Mouse (Mus musculus): ENCODE data around the gene Nanos3.

The Nanos3 gene

DNA sequence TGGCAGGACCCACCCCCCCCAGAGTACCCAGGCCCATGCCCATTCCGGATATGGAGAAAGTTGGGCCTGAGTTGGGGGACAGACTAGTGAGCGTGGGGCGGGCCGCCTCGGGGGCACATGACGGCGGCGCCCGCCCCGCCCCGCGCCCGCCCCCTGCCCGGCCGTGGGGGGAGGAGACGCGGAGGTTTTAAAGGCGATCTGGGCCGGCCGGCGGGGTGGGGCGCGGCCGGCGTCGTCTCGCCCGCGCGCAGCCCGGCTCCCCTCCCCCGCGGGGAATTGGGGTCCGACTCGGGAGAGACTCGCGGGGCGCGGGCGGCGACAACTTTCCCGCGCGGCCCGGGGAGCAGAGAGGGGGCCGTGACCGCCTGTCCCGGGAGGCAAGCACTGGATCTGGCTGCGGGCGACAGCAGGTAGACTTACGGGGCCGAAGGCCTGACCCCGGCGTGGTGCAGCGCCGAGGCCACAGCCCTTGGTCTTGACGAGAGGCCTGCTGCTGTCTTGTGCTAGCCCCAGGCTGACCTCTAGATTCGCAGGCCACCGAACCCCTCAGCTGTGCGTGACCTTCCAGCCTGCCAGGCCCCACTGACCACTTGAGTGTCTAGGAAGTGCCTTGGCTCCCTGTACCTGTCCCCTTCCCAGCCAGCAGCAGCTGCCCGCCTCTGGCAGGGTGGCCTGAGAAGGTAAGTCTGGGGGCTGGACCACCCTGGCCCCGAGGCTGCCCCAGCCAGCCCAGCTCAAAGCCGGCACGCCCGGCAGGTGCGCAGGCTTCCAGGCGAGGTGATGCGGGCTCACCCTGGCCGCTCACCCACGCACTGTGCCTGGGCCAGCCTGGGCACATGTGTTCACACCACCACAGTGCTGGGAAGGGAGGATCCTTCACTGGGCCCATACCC lies 15.9 kb upstream of the Nanos3 start:
- DNase-seq = no peak

- no peak for DNase-seq
Observed at GRCm38 (mm10) chr8:84200126-84200555, 15.1 kb upstream of the Nanos3 start.

- DNase-seq = no peak
Observed at GRCm38 (mm10) chr8:84199348-84200125, 14.5 kb upstream of the Nanos3 start.

GRCm38 (mm10) chr8:84198871-84199270 lies 13.9 kb upstream of the Nanos3 start:
- DNase-seq = no peak

GRCm38 (mm10) chr8:84197922-84198774 lies 13.1 kb upstream of the Nanos3 start:
- DNase-seq = no peak

DNA sequence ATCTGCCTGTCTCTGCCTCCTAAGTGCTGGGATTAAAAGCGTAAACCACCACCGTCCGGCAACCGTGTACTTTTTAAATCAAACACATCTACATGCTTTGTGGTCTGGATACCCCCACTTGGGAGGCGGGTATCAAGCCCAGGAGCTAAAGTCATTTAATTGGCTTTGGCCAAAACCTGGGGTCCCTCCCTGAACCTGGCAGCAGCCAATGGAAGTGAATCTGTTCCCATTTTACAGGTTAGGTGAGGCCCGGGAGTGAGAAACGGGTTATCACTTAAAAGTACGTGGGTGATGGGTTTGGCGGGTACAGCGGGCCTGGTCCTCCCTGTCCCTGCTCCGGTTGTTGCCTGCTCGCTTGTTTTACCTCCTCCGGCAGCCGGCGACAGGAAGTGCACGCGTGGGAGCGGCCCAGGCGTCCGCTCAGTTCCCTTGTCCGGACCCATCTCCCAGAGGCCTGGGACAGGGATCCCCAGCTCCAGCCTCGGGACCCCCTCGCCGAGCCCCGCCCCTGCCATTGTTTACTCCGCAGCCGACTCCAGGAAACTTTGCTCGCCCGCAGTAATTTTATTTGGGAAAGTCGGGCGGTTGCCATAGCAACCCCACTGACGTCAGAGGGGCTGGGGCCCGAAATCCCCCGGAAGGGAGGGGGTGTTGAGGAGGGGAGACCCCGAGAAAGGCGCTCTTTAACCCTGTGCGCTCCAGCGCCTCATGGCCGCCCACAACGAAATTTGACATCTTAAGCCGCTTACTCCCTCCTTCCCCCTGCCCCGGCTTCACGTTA lies 12.3 kb upstream of the Nanos3 start:
- DNase-seq = no peak

DNA sequence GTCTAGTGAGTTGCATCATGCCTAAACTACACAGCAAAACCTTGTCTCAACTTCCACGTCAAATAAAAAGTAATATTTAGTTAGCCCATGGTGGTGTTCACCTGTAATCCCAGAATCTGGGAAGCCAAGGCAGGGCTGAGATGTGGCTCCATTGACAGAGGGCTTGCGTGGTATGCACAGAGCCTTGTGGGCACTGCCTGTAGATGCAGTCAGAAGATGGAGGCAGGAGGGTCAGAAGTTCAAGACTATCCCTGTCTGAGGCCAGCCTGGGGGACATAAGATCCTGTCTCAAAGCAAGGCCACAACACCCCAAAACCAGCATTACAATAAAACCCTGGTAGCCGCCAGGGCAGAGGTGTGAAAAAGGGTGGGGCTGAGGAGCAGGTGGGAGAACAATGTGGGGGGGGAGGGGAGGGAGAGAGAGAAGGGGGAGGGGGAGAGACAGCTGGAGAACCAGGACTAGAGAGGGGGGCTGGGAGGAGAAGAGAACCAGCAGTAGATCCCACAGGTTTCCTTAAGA lies 9.3 kb upstream of the Nanos3 start:
- no peak for DNase-seq

DNA sequence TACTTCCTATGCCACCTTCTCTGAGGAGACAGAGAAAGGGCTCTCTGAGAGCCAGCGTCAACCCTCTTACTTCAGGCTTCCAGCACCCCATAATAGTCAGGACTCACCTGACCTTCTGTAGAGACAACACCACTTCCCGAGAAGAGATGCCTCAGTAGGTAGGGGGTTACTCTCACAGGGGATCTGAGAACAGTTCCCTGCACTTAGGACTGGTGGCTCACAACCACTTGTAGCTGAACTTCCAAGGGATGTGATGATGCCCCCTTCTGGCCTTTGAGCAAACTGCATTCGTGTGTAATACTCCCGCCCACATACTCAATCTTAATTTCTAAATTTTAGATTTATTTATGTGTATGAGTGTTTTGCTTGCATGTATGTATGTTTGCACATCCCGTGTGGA lies 8.5 kb upstream of the Nanos3 start:
- DNase-seq = no peak

GRCm38 (mm10) chr8:84193161-84193560 lies 8.1 kb upstream of the Nanos3 start:
- no peak for DNase-seq

DNA sequence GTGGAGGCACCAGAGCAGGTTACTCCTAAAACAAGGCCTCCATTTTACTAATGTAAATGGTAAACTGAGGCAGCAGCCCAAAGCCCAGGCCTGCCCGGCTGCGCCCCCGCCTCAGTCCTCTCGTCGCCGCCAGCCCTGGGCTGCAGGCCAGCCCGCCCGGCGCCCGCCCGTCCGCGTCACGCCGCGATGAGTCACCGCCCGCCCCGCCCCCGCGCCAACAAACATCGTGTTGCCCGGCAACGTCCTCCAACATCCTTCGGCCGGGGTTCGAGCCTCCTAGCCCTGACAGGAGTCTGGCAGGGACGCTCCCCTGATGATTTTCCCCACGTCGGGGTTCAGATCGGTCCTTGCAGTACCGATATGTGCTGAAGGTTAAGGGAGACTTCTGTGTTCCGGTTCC lies 7.5 kb upstream of the Nanos3 start:
- DNase-seq = no peak

- no peak for DNase-seq
Observed at GRCm38 (mm10) chr8:84192023-84192422, 7.0 kb upstream of the Nanos3 start.

- DNase-seq = no peak
Observed at GRCm38 (mm10) chr8:84190191-84190867, 5.3 kb upstream of the Nanos3 start.

DNA sequence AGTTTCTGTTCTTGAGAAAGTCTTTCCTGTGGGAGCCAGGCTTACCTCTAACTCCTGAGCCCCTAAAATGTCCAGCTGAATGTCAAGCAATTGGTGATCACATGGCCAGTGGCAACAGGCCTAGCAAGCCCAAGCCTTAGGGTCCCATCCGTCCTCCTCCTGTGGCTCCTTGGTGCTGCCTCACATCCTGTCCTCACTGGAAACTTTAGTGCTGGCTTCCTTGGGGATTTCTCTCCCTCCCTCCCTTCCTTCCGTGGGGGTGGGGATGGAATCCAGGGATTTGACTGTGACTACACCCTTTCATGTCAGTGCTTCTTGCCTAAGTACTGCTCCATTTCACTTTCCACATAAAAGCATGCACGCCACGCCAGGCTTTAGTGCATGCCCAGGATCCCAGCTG lies 4.6 kb upstream of the Nanos3 start:
- DNase-seq = no peak

DNA sequence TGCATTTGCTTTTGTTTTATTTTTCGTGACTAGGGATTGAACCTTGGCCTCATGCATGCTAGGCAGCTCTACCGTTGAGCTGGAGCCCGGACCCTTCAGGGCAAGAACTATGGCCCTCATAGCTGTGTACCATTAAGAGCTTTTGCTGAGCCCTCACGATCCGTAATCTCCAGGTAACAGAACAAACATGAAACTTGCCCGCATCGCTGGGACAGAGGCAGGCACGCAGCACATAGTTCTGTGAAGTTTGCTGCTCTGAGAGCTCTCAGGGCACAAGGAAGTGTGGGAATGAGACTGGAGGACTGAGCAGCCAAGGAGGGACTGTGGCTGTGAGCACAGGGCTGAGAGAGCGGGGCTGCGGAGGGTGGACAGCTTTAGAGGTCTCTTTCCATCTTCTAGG lies 3.7 kb upstream of the Nanos3 start:
- no peak for DNase-seq

DNA sequence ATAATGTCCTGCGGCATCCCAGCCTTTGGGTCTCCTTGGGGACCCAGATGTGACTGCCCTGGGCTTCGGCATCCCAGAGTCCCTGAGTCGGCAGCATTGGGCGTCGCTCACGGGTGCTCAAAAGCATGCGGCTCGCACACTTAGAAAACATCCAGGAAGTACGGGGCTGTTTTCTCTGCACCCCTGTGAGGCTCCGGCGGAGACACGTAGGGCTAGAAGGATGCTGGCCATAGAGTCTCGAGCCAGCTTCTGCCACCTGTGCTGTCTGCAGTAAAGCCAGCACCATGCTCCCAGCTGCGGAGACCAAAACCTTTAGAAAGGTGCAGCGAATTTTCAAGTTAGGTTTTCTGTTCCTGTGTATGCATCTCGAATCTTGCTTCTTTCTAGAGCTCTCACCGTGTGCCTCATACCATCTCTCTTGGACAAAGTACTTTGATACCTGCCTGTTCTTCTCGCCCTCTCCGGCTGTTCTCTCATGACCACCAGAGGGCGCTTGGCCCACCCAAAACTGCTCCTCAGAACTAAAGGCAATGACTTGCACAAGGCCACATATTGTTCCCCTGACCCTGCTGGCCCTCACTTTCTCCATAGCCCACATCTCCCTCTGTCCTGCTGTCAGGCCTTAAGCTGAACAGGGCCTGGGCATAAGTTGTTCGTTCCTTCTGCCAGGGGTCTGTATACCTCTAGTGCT lies 2.2 kb upstream of the Nanos3 start:
- peak; percentile 59 for DNase-seq

DNA sequence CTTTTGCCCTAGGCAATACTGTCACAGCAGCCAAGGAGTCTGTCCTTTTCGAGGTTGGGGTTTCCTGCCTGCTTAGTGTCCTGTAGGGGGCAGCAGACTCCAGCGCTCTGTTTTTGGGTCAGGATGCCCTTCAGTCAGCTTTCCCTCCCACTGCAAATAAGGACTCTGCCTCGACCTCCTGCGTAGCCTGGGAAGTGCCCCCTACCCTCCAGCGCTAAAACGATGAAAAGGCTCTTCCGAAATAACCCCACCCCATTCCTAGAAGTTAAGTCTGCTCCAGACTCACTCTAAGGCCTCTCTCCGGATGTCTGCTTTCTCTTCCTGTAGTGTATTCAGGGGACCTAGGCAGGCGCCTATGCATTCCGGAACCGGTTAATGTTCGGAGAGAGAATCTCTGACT lies 1.5 kb upstream of the Nanos3 start:
- DNase-seq = peak; percentile 77

GRCm38 (mm10) chr8:84184085-84185043 lies 653 bp downstream of the Nanos3 start:
- DNase-seq = no peak

GRCm38 (mm10) chr8:84183261-84184084 lies 1.5 kb downstream of the Nanos3 start:
- DNase-seq = no peak

GRCm38 (mm10) chr8:84182833-84183232 lies 2.2 kb downstream of the Nanos3 start:
- DNase-seq = no peak

Measured in cerebellum, adult 11 months (tissue).